Comparison of ENCODE assay signal across 28 mouse cellular contexts in the genomic region with DNA sequence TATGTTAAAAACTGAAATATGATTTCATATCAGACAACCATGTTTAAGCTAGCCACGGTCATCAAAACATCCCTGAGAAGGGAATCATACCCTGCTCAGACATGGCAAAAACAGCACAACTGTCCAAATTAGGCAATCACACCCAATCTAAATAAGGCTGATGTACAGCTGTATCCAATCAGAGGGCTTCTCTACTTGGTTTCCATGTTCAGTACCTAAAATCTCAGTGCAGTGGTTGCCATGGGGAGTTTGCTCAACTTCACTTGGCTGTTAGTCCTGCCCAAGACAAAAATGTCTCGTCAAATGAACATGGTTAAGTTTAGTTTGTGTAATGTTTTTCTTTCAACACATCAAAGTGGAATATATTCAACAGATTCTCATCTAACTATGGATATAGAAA.
DNase-seq lines count a peak whose midpoint lies in the region; ATAC-seq and TF ChIP-seq lines count a peak whose summit lies in the region.
"Had no signal": no experiment of that assay in that cellular context is flagged by ENCODE, and none has a peak within 500 bp of the region (broad histone marks: within the 10 kb centered on the region; RNA-seq: fewer than 3 reads in every experiment).

No protein-coding gene starts in this region.

- peak; percentile 59; the same call in 1 of the 2 replicates for ATAC-seq in forebrain, postnatal 0 days
- no peak for ATAC-seq in forebrain, embryonic 13.5 days
- ATAC-seq in liver, embryonic 11.5 days (replicated peaks; ENCODE audit: low FRiP score) = no peak
- ATAC-seq: activated CD4-positive, CD25-positive, alpha-beta regulatory T cell, adult 4 months; CD4-positive, CD25-positive, alpha-beta regulatory T cell, adult 4 months; forebrain, embryonic 14.5 days; forebrain, embryonic 16.5 days; Patski had no signal

- H3K36me3 ChIP-seq in forebrain, postnatal 0 days (ENCODE audit: insufficient read depth) = no peaks in the 10 kb centered on the region
- no peaks in the 10 kb centered on the region for H3K36me3 ChIP-seq in forebrain, embryonic 13.5 days (ENCODE audit: poor library complexity, severe bottlenecking)
- H3K36me3 ChIP-seq in liver, embryonic 11.5 days (ENCODE audit: control insufficient read depth, insufficient read depth, low read length) = no peaks in the 10 kb centered on the region
- H3K36me3 ChIP-seq: embryonic facial prominence, embryonic 13.5 days; embryonic facial prominence, embryonic 15.5 days; G1E had no signal

- no peak overlapping the region for H3K27ac ChIP-seq in forebrain, postnatal 0 days (ENCODE audit: low read depth, low read length)
- H3K27ac ChIP-seq in forebrain, embryonic 13.5 days = no peak overlapping the region
- H3K27ac ChIP-seq in liver, embryonic 11.5 days (ENCODE audit: low read depth, low read length) = no peak overlapping the region
- H3K27ac ChIP-seq: embryonic facial prominence, embryonic 13.5 days; embryonic facial prominence, embryonic 15.5 days had no signal

- no peak overlapping the region for H3K4me3 ChIP-seq in forebrain, postnatal 0 days (ENCODE audit: low read depth, low read length)
- H3K4me3 ChIP-seq in forebrain, embryonic 13.5 days = no peak overlapping the region
- H3K4me3 ChIP-seq in liver, embryonic 11.5 days (ENCODE audit: low read depth, low read length) = no peak overlapping the region
- H3K4me3 ChIP-seq: embryonic facial prominence, embryonic 13.5 days; embryonic facial prominence, embryonic 15.5 days; erythroblast, embryonic 14.5 days had no signal

- no peak overlapping the region for H3K9ac ChIP-seq in forebrain, postnatal 0 days
- H3K9ac ChIP-seq in forebrain, embryonic 13.5 days = no peak overlapping the region
- no peak overlapping the region for H3K9ac ChIP-seq in liver, embryonic 11.5 days (ENCODE audit: low read depth, low read length)
- H3K9ac ChIP-seq: embryonic facial prominence, embryonic 13.5 days; embryonic facial prominence, embryonic 15.5 days had no signal

- WGBS in forebrain, postnatal 0 days = 76% methylated on average over 2 of the region's 2 CpGs
- WGBS in forebrain, embryonic 13.5 days = 91% methylated on average over 2 of the region's 2 CpGs
- 62% methylated on average over 2 of the region's 2 CpGs for WGBS in liver, embryonic 11.5 days

- H3K4me2 ChIP-seq in forebrain, postnatal 0 days (ENCODE audit: low read depth) = no peak overlapping the region
- no peak overlapping the region for H3K4me2 ChIP-seq in forebrain, embryonic 13.5 days
- no peak overlapping the region for H3K4me2 ChIP-seq in liver, embryonic 11.5 days
- H3K4me2 ChIP-seq: embryonic facial prominence, embryonic 13.5 days; embryonic facial prominence, embryonic 15.5 days had no signal

- H3K27me3 ChIP-seq in forebrain, postnatal 0 days (ENCODE audit: insufficient read depth, low read length) = no peaks in the 10 kb centered on the region
- H3K27me3 ChIP-seq in forebrain, embryonic 13.5 days = no peaks in the 10 kb centered on the region
- H3K27me3 ChIP-seq in liver, embryonic 11.5 days (replicated peaks; ENCODE audit: control insufficient read depth, insufficient read depth, low read length) = no peaks in the 10 kb centered on the region
- H3K27me3 ChIP-seq: CH12.LX; embryonic facial prominence, embryonic 13.5 days; embryonic facial prominence, embryonic 15.5 days; Patski had no signal

- H3K4me1 ChIP-seq in forebrain, postnatal 0 days (ENCODE audit: insufficient read depth) = no peaks in the 10 kb centered on the region
- no peaks in the 10 kb centered on the region for H3K4me1 ChIP-seq in forebrain, embryonic 13.5 days
- H3K4me1 ChIP-seq in liver, embryonic 11.5 days (replicated peaks; ENCODE audit: control insufficient read depth, insufficient read depth, low read length) = no peaks in the 10 kb centered on the region
- H3K4me1 ChIP-seq: embryonic facial prominence, embryonic 13.5 days; embryonic facial prominence, embryonic 15.5 days had no signal

- DNase-seq in forebrain, postnatal 0 days = no peak
- peak; percentile 27 to 65 for DNase-seq in right cerebral cortex, postnatal 10 days (ENCODE audit: low spot score in 2 of 2)
- DNase-seq in right cerebral cortex, postnatal 4 days = no peak
- DNase-seq in gonadal fat pad, adult 2 months (ENCODE audit: low read depth) = peak; percentile 27
- DNase-seq in liver, embryonic 11.5 days (ENCODE audit: low spot score) = no peak
- DNase-seq in heart, adult 9 months (ENCODE audit: low spot score in 2 of 2) = no peak
- DNase-seq: adrenal gland, adult 8-10 months; adrenal gland, postnatal 14 days; adrenal gland, postnatal 36 days; B cell, adult 2 months; cerebellum, adult 11 months; cerebellum, adult 18-20 months; cerebellum, adult 8-10 months; cerebellum, adult 9-11 months; cerebellum, postnatal 14 days; cerebellum, postnatal 36 days; embryo, embryonic 11 days had no signal

- H3K9me3 ChIP-seq in forebrain, postnatal 0 days (ENCODE audit: low read length) = no peaks in the 10 kb centered on the region
- no peaks in the 10 kb centered on the region for H3K9me3 ChIP-seq in forebrain, embryonic 13.5 days (replicated peaks)
- no peaks in the 10 kb centered on the region for H3K9me3 ChIP-seq in liver, embryonic 11.5 days (ENCODE audit: control insufficient read depth, low read length)
- H3K9me3 ChIP-seq: embryonic facial prominence, embryonic 13.5 days; embryonic facial prominence, embryonic 15.5 days; G1E had no signal

- no peak for TF ChIP-seq CTCF in forebrain, postnatal 0 days (IDR thresholded peaks at IDR 0.05; ENCODE audit: low read depth)

Comparison
In these comparisons a context has a peak if more than half of its experiments do, and no peak if none do; other contexts are left out.
1. DNase-seq: peak in right cerebral cortex, postnatal 10 days (2 of 2) and gonadal fat pad, adult 2 months (single experiment); none in forebrain, postnatal 0 days (single experiment), right cerebral cortex, postnatal 4 days (single experiment), liver, embryonic 11.5 days (single experiment) and heart, adult 9 months (0 of 2).